Mouse (Mus musculus): Measurements from ENCODE around the gene Plekhm2. TPM values are rescaled to one million over a fixed set of nuclear protein-coding genes. Genes with fewer than 3 reads are reported as not detected.
A peak's percentile ranks its signal among the peaks of the same experiment; 100 is the strongest.

Gene Plekhm2
- total RNA-seq, 2 experiments from 2014 or later: 67.4 to 81.7 TPM

- no peak for DNase-seq
Measured at GRCm38 (mm10) chr4:141660884-141661283, 3.8 kb downstream of the Plekhm2 start.

- DNase-seq: no peak
Measured at GRCm38 (mm10) chr4:141659739-141660138, 5.0 kb downstream of the Plekhm2 start.

- DNase-seq: no peak
Measured at GRCm38 (mm10) chr4:141658846-141659484, 5.7 kb downstream of the Plekhm2 start.

DNA sequence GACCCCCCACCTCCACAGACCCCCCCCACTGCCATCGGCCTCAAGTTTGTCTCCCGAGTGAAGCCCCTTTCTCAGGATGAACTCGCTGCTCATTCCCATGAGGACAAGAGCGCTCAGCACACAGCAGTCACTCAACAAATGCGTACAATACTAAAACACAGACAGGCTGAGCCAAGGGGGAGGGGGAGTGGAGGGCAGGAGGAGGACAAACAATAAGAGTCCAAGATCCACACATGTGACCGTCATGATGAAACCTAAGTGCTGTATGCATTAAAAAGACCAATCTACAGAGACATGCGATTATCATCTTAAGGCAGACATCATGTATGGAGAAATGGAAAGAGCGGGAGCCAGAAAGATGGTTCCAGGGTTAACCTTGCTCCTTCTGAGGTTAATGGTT lies 7.8 kb downstream of the Plekhm2 start:
- no peak for DNase-seq

- peak in 1 of 2 experiments; percentile 48 for DNase-seq
Measured at GRCm38 (mm10) chr4:141655908-141656608, 8.6 kb downstream of the Plekhm2 start.

- DNase-seq: no peak
Measured at GRCm38 (mm10) chr4:141654509-141654908, 10.2 kb downstream of the Plekhm2 start.

DNA sequence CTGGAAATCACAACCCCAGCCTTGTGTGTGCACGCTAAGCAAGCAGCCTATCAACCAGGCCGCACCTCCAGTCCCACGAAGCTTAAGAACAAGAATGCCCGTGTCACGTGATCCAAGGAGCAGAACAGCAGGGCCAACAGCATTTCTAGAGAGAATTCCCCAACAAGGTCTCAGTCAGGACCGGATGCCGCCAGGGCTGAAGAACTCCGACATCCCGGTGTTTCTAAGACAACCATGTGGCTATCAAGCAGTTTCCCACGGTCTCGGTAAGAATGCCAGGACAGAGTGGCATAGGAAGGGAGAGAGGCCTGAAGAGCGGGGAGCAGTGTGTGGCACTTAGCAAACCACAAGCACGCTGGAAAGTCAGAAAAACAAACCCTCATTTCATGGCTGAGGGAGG lies 10.9 kb downstream of the Plekhm2 start:
- DNase-seq: no peak

DNA sequence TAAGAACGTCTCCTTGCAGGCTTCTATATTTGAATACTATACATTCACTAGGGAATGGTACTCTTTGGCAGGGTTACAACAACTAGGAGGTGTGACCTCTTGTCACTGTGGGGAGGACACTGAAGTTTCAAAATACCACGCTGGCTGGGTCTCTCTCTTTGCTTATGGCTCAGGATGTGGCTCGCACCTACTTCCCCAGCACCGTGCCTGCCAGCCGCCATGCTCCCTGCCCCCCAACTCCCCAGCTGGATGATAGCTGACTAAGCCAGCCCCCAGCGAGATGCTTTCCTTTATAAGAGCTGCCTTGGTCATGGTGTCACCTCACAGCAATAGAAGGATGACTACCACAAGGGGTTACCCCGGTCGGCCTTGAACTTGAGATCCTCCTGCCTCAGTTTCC lies 11.7 kb downstream of the Plekhm2 start:
- DNase-seq: no peak

DNA sequence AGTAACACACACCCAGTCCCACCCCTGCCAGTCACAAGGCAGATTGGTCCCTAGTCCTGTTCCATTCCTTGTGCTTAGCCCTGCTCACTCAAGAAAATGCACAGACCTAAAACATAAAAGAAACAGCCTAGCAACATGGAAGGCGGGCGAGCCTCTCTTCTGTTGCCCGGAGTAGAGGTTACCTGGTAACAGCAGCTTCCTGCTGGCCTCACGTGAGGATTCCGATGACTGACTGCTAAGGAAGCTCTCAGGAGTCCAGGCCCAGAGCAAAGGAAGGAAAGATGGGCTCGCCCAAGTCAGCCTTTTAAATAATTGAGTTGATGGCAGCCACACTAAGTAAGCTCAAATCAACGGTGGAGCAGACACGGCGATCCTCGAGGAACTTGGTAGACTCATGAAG lies 12.8 kb downstream of the Plekhm2 start:
- no peak for DNase-seq

DNA sequence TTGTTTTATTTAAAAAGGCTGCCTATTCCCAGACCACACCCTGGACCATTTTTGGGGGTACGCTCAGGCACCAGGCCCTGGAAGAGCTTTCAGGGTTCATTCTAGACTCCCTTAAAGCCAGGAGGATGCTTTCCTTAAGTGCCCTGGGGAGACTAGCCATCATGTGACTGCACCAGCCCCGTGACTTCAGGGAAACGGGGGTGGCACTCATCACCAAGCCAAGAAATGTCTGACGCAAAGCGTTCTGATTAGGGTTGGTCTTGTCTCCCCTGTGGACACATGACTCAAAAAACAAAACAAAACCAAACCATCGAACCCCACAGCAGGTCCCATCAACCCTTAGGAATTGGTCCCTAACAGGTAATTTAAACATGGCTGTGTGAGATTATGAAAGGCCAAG lies 13.4 kb downstream of the Plekhm2 start:
- no peak for DNase-seq

GRCm38 (mm10) chr4:141649244-141649643 lies 15.5 kb downstream of the Plekhm2 start:
- DNase-seq: no peak

- DNase-seq: no peak
Measured at GRCm38 (mm10) chr4:141648262-141648661, 16.4 kb downstream of the Plekhm2 start.

GRCm38 (mm10) chr4:141647187-141647586 lies 17.5 kb downstream of the Plekhm2 start:
- DNase-seq: no peak

- DNase-seq: no peak
Measured at GRCm38 (mm10) chr4:141645988-141646387, 18.7 kb downstream of the Plekhm2 start.

- DNase-seq: peak; percentile 48
Measured at GRCm38 (mm10) chr4:141643118-141643855, 21.4 kb downstream of the Plekhm2 start.

DNA sequence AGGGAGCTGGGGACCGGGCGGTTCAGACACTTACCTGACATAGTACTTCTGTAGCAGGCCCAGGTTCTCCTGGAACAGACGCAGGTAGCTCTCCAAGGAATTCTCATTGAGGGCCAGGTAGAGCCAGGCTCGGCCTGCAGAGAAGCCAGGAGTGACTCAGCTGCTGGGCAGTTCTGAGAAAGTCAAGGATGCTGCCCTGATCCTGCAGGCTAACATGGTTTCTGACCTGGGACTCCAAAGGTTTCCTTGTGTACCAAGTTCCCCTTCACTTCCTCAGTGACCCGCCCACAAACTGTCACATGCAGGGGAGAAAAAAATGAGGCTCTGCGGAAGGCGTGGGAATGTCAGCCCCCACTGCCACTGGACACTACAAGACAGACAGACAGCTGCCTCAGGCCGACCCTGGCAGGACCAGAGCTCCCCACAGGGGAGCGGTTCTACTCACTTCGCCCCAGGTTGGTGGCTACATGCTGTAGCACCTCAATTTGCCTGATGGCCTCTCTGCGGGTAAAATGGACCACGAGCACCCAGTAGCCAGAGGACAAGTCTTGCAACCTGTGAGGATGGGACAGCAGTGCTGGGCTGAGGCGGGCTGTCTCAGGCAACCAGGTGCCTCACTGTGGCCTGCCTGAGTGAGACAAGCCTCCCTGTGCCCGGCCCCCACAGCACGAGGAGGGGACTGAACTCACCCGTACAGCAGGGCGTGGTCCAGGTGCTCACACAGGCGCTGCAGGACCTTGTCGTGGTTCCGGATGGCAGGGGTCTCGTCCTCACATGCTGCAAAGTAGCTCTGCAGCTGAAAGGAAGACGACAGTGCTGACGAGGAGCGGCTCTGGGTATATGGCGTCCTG lies 22.5 kb downstream of the Plekhm2 start:
- no peak for DNase-seq

GRCm38 (mm10) chr4:141641353-141641771 lies 23.3 kb downstream of the Plekhm2 start:
- no peak for DNase-seq

GRCm38 (mm10) chr4:141639474-141639873 lies 25.2 kb downstream of the Plekhm2 start:
- no peak for DNase-seq

DNA sequence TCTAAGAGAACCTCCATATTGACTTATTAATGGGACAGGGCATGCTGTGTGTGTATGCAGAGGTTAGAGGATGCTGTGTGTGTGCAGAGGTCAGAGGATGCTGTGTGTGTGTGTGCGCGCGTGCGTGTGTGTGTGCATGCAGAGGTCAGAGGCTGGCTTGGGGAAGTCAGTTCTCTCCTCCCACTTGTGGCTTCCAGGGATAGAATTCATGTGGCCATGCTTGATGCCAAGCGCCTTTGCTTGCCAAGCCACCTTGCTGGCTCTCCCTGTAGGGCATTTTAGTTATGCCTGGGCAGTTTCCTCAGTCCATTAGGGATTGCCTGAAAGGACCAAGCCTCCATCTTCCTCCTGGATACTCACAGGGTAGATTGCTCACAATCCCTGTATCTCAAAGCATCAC lies 28.0 kb downstream of the Plekhm2 start:
- no peak for DNase-seq

GRCm38 (mm10) chr4:141635991-141636390 lies 28.7 kb downstream of the Plekhm2 start:
- no peak for DNase-seq

DNA sequence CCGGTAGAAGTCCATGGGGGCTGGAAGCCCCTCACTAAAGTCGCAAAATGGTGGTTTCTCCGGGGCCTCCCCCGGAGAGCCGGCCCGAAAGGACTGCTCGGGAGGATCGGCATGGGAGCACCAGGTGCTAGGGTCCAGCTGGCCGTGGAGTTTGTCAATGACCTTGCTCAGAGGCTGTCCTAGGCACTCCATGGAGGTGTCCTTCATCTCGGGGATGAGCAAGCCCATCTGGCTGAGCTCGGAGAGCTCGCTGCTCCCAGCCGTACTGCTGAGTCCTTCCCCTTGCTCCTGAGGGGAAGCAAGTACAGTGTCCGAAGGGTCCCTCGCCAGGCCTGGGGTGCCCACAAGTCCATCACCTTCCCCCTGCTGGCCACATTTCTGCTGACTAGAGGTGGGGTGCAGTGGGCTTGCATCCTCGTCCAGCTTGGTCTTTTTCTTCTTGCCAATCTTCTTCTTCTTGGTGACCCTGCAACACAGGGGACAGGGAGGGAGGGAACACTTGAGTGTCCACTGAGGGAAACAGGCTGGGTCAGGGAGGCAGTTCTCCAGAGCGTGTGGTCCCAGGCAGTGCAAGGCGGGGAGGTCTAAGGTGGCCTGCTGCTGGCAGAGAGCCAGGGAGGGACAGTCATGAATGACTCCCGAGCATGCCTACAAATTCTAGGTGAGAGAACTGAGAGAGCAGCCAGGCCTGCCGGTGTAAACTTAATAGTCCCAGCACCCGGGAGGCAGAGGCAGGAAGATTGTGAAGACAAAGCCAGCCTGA lies 32.4 kb downstream of the Plekhm2 start:
- DNase-seq: no peak

- DNase-seq: no peak
Measured at GRCm38 (mm10) chr4:141631250-141631649, 33.4 kb downstream of the Plekhm2 start.
